Mouse (Mus musculus) kidney, postnatal 36 days (tissue): ENCODE data around the gene Vmn1r155.
"Not testable (repeated sequence)": the region's sequence is repeated elsewhere in the genome, so short reads cannot be mapped to it uniquely, and the experiment has no call there.

Source experiments
- DNase-seq, 2 experiments: peaks; one replicate each; pipeline ENCODE4 v3.0.0; 2021 to 2022; ENCODE audit warnings: mixed read lengths in 2 of 2

Gene Vmn1r155

DNA sequence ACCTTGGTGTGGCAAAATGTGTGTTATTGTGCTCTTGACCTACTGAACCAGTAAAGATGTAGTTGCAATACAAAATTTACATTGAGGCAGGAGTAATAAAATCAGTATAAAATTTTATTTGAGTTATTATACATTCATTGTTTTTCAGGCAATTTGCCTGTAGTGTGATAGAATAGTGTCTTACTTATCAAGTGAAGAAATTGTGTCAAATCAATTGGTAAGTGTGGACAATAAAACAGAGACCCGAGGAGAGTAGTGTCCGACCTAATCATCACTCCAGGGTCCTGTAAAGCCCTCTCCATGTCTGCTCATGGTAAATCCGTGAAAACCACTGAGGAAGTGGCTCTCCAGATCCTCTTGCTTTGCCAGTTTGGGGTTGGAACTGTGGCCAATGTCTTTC is at the start of gene Vmn1r155:
Vmn1r155 (plus strand) TSS at position 301 of the 400 bp plus-strand sequence.
- DNase-seq = not testable (repeated sequence)

DNA sequence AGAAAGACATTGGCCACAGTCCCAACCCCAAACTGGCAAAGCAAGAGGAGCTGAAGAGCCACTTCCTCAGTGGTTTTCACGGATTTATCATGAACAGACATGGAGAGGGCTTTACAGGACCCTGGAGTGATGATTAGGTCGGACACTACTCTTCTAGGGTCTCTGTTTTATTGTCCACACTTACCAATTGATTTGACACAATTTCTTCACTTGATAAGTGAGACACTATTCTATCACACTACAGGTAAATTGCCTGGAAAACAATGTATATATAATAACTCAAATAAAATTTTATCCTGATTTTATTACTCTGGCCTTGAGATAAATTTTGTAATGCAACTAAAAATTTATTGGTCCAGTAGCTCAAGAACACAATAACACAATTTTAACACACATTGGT is 34.4 kb downstream of the Vmn1r155 start, which contains the start of gene Gm8693:
Gm8693 (minus strand) TSS at position 101 of the 400 bp plus-strand sequence.
- DNase-seq = not testable (repeated sequence)
